ENCODE assay signal across 14 mouse cellular contexts in genomic region chr17:29790231-29790740, GRCm38 (mm10).
A peak's percentile ranks its signal among the peaks of the same experiment; 100 is the strongest.
DNase-seq lines count a peak whose midpoint lies in the region; ATAC-seq and TF ChIP-seq lines count a peak whose summit lies in the region.
"Had no signal": no experiment of that assay in that cellular context is flagged by ENCODE, and none has a peak within 500 bp of the region (broad histone marks: within the 10 kb centered on the region; RNA-seq: fewer than 3 reads in every experiment).

No protein-coding gene starts in this region.

- H3K9me3 ChIP-seq in heart, embryonic 11.5 days (replicated peaks; ENCODE audit: control insufficient read depth, low read length), result 0 out of 2 replicates have a peak, but pooled peaks cover 3% of the 10 kb centered on the region
- H3K9me3 ChIP-seq in heart, embryonic 14.5 days (ENCODE audit: control insufficient read depth, low read length), result 0 out of 2 replicates have a peak, but pooled peaks cover 3% of the 10 kb centered on the region

- no peak for ATAC-seq in heart, embryonic 11.5 days (replicated peaks; ENCODE audit: insufficient number of reproducible peaks, low FRiP score, low TSS enrichment)
- ATAC-seq in heart, embryonic 14.5 days (ENCODE audit: insufficient number of reproducible peaks, insufficient read depth, low FRiP score, low read depth), result no peak; the same call in 1 of the 2 replicates
- ATAC-seq: intestine, embryonic 16.5 days had no signal

- no peak for TF ChIP-seq CTCF in heart, adult 2 months (IDR thresholded peaks at IDR 0.05)
- no peak for TF ChIP-seq CTCF in cerebellum, adult 2 months (IDR thresholded peaks at IDR 0.05; ENCODE audit: borderline replicate concordance, insufficient read depth, low read depth, low read length)

- 51% methylated on average over 12 of the region's 12 CpGs for WGBS in heart, adult 2 months
- 81% methylated on average over 12 of the region's 12 CpGs for WGBS in heart, embryonic 11.5 days (ENCODE audit: insufficient replicate concordance)
- WGBS in cerebellum, adult 2 months, result 8% methylated on average over 12 of the region's 12 CpGs
- WGBS in heart, embryonic 14.5 days, result 55% methylated on average over 12 of the region's 12 CpGs

- DNase-seq in heart, adult 2 months, result peak; percentile 36 to 51
- peak; percentile 48 for DNase-seq in R1 (ENCODE audit: low read depth, low spot score)
- DNase-seq in cerebellum, adult 2 months, result peak; percentile 65 to 74
- no peak for DNase-seq in layer of hippocampus, adult 9-10 months (ENCODE audit: low spot score)
- DNase-seq in right cerebral cortex, adult 2 months (ENCODE audit: low spot score in 2 of 2), result no peak
- DNase-seq: gastrocnemius, postnatal 14 days; kidney, postnatal 14 days; lung, postnatal 10 days; retina, postnatal 1 day had no signal

- no peak overlapping the region for H3K4me3 ChIP-seq in heart, adult 2 months
- H3K4me3 ChIP-seq in heart, embryonic 11.5 days (ENCODE audit: low read depth, low read length), result no peak overlapping the region
- H3K4me3 ChIP-seq in cerebellum, adult 2 months (replicated peaks; ENCODE audit: insufficient read depth, low read depth, low read length), result peak overlapping the region; percentile 38
- no peak overlapping the region for H3K4me3 ChIP-seq in heart, embryonic 14.5 days (ENCODE audit: control insufficient read depth in 1 of 2, insufficient read depth in 1 of 2, low read depth in 1 of 2, low read length in 2 of 2)
- H3K4me3 ChIP-seq: midbrain, embryonic 12.5 days; neural tube, embryonic 12.5 days had no signal

- H3K27me3 ChIP-seq in heart, adult 2 months (ENCODE audit: control insufficient read depth, insufficient read depth, low read length), result no peaks in the 10 kb centered on the region
- peaks cover 5% of the 10 kb centered on the region; the same call in 1 of the 2 replicates for H3K27me3 ChIP-seq in heart, embryonic 11.5 days (ENCODE audit: control insufficient read depth, insufficient read depth, low read length)
- H3K27me3 ChIP-seq in cerebellum, adult 2 months (ENCODE audit: control insufficient read depth, insufficient read depth, low read length), result no peaks in the 10 kb centered on the region
- peaks cover 5% of the 10 kb centered on the region; the same call in 1 of the 2 replicates for H3K27me3 ChIP-seq in heart, embryonic 14.5 days (ENCODE audit: control insufficient read depth, insufficient read depth, low read length)
- H3K27me3 ChIP-seq: midbrain, embryonic 12.5 days; neural tube, embryonic 12.5 days had no signal

- intact Hi-C loops in heart, adult 2 months (cut with DNase I), result no loop called here

- H3K4me1 ChIP-seq in heart, adult 2 months (ENCODE audit: control insufficient read depth, insufficient read depth, low read length), result no peaks in the 10 kb centered on the region; the same call in 1 of the 2 replicates
- H3K4me1 ChIP-seq in heart, embryonic 11.5 days (ENCODE audit: control insufficient read depth, insufficient read depth, low read length), result peaks cover 4% of the 10 kb centered on the region
- H3K4me1 ChIP-seq in cerebellum, adult 2 months (ENCODE audit: control insufficient read depth, insufficient read depth, low read length), result no peaks in the 10 kb centered on the region
- peaks cover 8 to 15% of the 10 kb centered on the region in 2 experiments for H3K4me1 ChIP-seq in heart, embryonic 14.5 days (ENCODE audit: control insufficient read depth in 2 of 2, insufficient read depth in 2 of 2, low read length in 2 of 2)

- H3K27ac ChIP-seq in heart, adult 2 months, result peak overlapping the region; percentile 65
- H3K27ac ChIP-seq in heart, embryonic 11.5 days (ENCODE audit: low read depth, low read length), result no peak overlapping the region
- no peak overlapping the region for H3K27ac ChIP-seq in cerebellum, adult 2 months (ENCODE audit: insufficient read depth, low read length)
- H3K27ac ChIP-seq in heart, embryonic 14.5 days (replicated peaks in 1 of 2; ENCODE audit: control insufficient read depth in 1 of 2, insufficient read depth in 1 of 2, low read depth in 2 of 2, low read length in 2 of 2), result peak overlapping the region; percentile 9 to 55; a peak in 3 of 4 replicates
- H3K27ac ChIP-seq: midbrain, embryonic 12.5 days; neural tube, embryonic 12.5 days had no signal

- peak; percentile 29; the same call in 1 of the 2 replicates for TF ChIP-seq POLR2A in heart, adult 2 months (IDR thresholded peaks at IDR 0.05; ENCODE audit: insufficient read depth, low read depth, low read length)
- no peak for TF ChIP-seq POLR2A in cerebellum, adult 2 months (IDR thresholded peaks at IDR 0.05; ENCODE audit: borderline replicate concordance, insufficient read depth, low read length)

- H3K79me2 ChIP-seq in heart, adult 2 months (replicated peaks; ENCODE audit: control insufficient read depth, insufficient read depth, low read length), result no peaks in the 10 kb centered on the region

- no peak overlapping the region for H3K9ac ChIP-seq in heart, adult 2 months (ENCODE audit: low read depth, low read length)
- no peak overlapping the region for H3K9ac ChIP-seq in heart, embryonic 11.5 days (ENCODE audit: low read depth, low read length)
- no peak overlapping the region for H3K9ac ChIP-seq in heart, embryonic 14.5 days (ENCODE audit: low read length)
- H3K9ac ChIP-seq: midbrain, embryonic 12.5 days; neural tube, embryonic 12.5 days had no signal

- H3K36me3 ChIP-seq in heart, adult 2 months (ENCODE audit: control insufficient read depth, insufficient read depth, low read length), result no peaks in the 10 kb centered on the region
- no peaks in the 10 kb centered on the region for H3K36me3 ChIP-seq in heart, embryonic 11.5 days (ENCODE audit: control insufficient read depth, insufficient read depth, low read length)
- H3K36me3 ChIP-seq in heart, embryonic 14.5 days (ENCODE audit: control insufficient read depth, insufficient read depth, low read length), result no peaks in the 10 kb centered on the region
- H3K36me3 ChIP-seq: midbrain, embryonic 12.5 days; neural tube, embryonic 12.5 days had no signal

- 0 out of 2 replicates have a peak, but pooled peaks have one; percentile 15 for TF ChIP-seq EP300 in heart, adult 2 months (IDR thresholded peaks at IDR 0.05; ENCODE audit: insufficient read depth, low read depth, low read length)

- H3K4me2 ChIP-seq in heart, embryonic 11.5 days, result no peak overlapping the region
- peak overlapping the region; percentile 16 for H3K4me2 ChIP-seq in heart, embryonic 14.5 days (ENCODE audit: low read length)
- H3K4me2 ChIP-seq: midbrain, embryonic 12.5 days; neural tube, embryonic 12.5 days had no signal

Comparison
In these comparisons a context has a peak if more than half of its experiments do, and no peak if none do; other contexts are left out.
1. H3K27ac ChIP-seq: peak in heart, adult 2 months (single experiment) and heart, embryonic 14.5 days (2 of 2); none in heart, embryonic 11.5 days (single experiment) and cerebellum, adult 2 months (single experiment).
2. DNase-seq: peak in heart, adult 2 months (2 of 2), R1 (single experiment) and cerebellum, adult 2 months (2 of 2); none in layer of hippocampus, adult 9-10 months (single experiment) and right cerebral cortex, adult 2 months (0 of 2).